Mouse (Mus musculus) hindbrain, embryonic 12.5 days (tissue): ENCODE data around the gene Smpd2. TPM values are rescaled to one million over a fixed set of nuclear protein-coding genes. Genes with fewer than 3 reads are reported as not detected.

Experiments used
- ATAC-seq: fragments of 200-750 bp; cut with Nextera tagmentation; 2 replicates; pipeline ENCODE4 v1.8.0; 2017; ENCODE audit warnings: moderate TSS enrichment; ENCODE audit not compliant: low FRiP score
- H3K27ac ChIP-seq: fragments of 300-500 bp; sonication (generic); 2 replicates; pipeline ENCODE4 v1.5.1; 2016; ENCODE audit warnings: mild to moderate bottlenecking
- H3K27me3 ChIP-seq: fragments of 300-500 bp; sonication (generic); 2 replicates; pipeline ENCODE4 v1.6.1; 2016; ENCODE audit warnings: mild to moderate bottlenecking
- H3K36me3 ChIP-seq: fragments of 300-500 bp; sonication (generic); 2 replicates; pipeline ENCODE4 v1.6.1; 2016; ENCODE audit warnings: mild to moderate bottlenecking
- H3K4me1 ChIP-seq: fragments of 300-500 bp; sonication (generic); 2 replicates; pipeline ENCODE4 v1.6.1; 2016
- H3K4me2 ChIP-seq: fragments of 300-500 bp; sonication (generic); replicated peaks from 2 replicates; pipeline ENCODE4 v1.6.1; 2016; ENCODE audit warnings: mild to moderate bottlenecking
- H3K4me3 ChIP-seq: fragments of 300-500 bp; sonication (generic); 2 replicates; pipeline ENCODE4 v1.5.1; 2016; ENCODE audit warnings: mild to moderate bottlenecking
- H3K9ac ChIP-seq: fragments of 300-500 bp; sonication (generic); 2 replicates; pipeline ENCODE4 v1.6.1; 2016; ENCODE audit warnings: mild to moderate bottlenecking, moderate library complexity
- H3K9me3 ChIP-seq: fragments of 300-500 bp; sonication (generic); replicated peaks from 2 replicates; pipeline ENCODE4 v1.6.1; 2016; ENCODE audit warnings: mild to moderate bottlenecking
- WGBS: fragments of 180-500 bp; shearing (Covaris S2); methylation state at CpG from one replicate; pipeline ENCODE4 v1.1.7; 2016; 5-methylcytosine and 5-hydroxymethylcytosine counted together
- polyA plus RNA-seq: library from polyadenylated mRNA; unstranded; fragments of >200 nt; fragmentation: Nextera tagmentation; extraction: Ambion mirVana; gene quantifications from 2 replicates; pipeline ENCODE4 v1.2.1, GENCODE M21; 2016

Gene Smpd2
- polyA plus RNA-seq, 1 experiment from 2014 or later, result 41.4 TPM

GRCm38 (mm10) chr10:41467325-41467724 is 22.8 kb downstream of the Smpd2 start:
- Histone ChIP-seq H3K4me3 (no peak overlapping the region), H3K9ac (no peak overlapping the region), H3K27ac (no peak overlapping the region), H3K36me3 (peaks cover 36% of the 10 kb centered on the region), H3K27me3 (no peaks in the 10 kb centered on the region), H3K9me3 (no peaks in the 10 kb centered on the region), H3K4me1 (peaks cover 2% of the 10 kb centered on the region; the same call in 1 of the 2 replicates), H3K4me2 (no peak overlapping the region)
- ATAC-seq, result no peak
- WGBS, result 32% methylated on average over 6 of the region's 6 CpGs

- H3K4me1 ChIP-seq, result peaks cover 2% of the 10 kb centered on the region
- ATAC-seq, result no peak
- H3K9me3 ChIP-seq, result no peaks in the 10 kb centered on the region
- 39% methylated on average over 15 of the region's 15 CpGs for WGBS
- H3K36me3 ChIP-seq, result peaks cover 53% of the 10 kb centered on the region
- no peaks in the 10 kb centered on the region for H3K27me3 ChIP-seq
- H3K4me3 ChIP-seq, result no peak overlapping the region
- no peak overlapping the region for H3K4me2 ChIP-seq
- no peak overlapping the region for H3K27ac ChIP-seq
- no peak overlapping the region for H3K9ac ChIP-seq
These were observed 25.7 kb downstream of the Smpd2 start for GRCm38 (mm10) chr10:41464401-41464955.

GRCm38 (mm10) chr10:41461057-41461722 is 29.0 kb downstream of the Smpd2 start:
- 85% methylated on average over 3 of the region's 3 CpGs for WGBS
- H3K27ac ChIP-seq, result no peak overlapping the region
- peaks cover 52% of the 10 kb centered on the region for H3K36me3 ChIP-seq
- no peaks in the 10 kb centered on the region for H3K9me3 ChIP-seq
- ATAC-seq, result no peak
- no peak overlapping the region for H3K4me3 ChIP-seq
- no peak overlapping the region for H3K4me2 ChIP-seq
- H3K4me1 ChIP-seq, result peaks cover 2% of the 10 kb centered on the region
- H3K9ac ChIP-seq, result no peak overlapping the region
- no peaks in the 10 kb centered on the region for H3K27me3 ChIP-seq

GRCm38 (mm10) chr10:41460501-41460900 is 29.7 kb downstream of the Smpd2 start:
- 35% methylated on average over 2 of the region's 2 CpGs for WGBS
- no peaks in the 10 kb centered on the region for H3K9me3 ChIP-seq
- H3K4me1 ChIP-seq, result peaks cover 2% of the 10 kb centered on the region
- no peak overlapping the region for H3K4me3 ChIP-seq
- H3K36me3 ChIP-seq, result peaks cover 59% of the 10 kb centered on the region
- H3K27me3 ChIP-seq, result no peaks in the 10 kb centered on the region
- H3K4me2 ChIP-seq, result no peak overlapping the region
- H3K27ac ChIP-seq, result no peak overlapping the region; the same call in 1 of the 2 replicates
- ATAC-seq, result no peak
- no peak overlapping the region for H3K9ac ChIP-seq

GRCm38 (mm10) chr10:41459990-41460389 is 30.2 kb downstream of the Smpd2 start:
- 83% methylated on average over 4 of the region's 4 CpGs for WGBS
- ATAC-seq, result no peak
- peaks cover 2% of the 10 kb centered on the region for H3K4me1 ChIP-seq
- H3K9me3 ChIP-seq, result no peaks in the 10 kb centered on the region
- peaks cover 56% of the 10 kb centered on the region for H3K36me3 ChIP-seq
- no peaks in the 10 kb centered on the region for H3K27me3 ChIP-seq
- no peak overlapping the region for H3K9ac ChIP-seq
- H3K4me3 ChIP-seq, result no peak overlapping the region
- H3K27ac ChIP-seq, result peak overlapping the region; percentile 7; the same call in 1 of the 2 replicates
- no peak overlapping the region for H3K4me2 ChIP-seq

- Histone ChIP-seq H3K36me3 (peaks cover 26% of the 10 kb centered on the region), H3K27me3 (no peaks in the 10 kb centered on the region), H3K4me1 (peaks cover 16% of the 10 kb centered on the region), H3K4me2 (no peak overlapping the region), H3K9me3 (no peaks in the 10 kb centered on the region), H3K4me3 (no peak overlapping the region), H3K27ac (no peak overlapping the region), H3K9ac (no peak overlapping the region)
- WGBS, result 96% methylated on average over 3 of the region's 3 CpGs
- no peak for ATAC-seq
These were observed 37.4 kb downstream of the Smpd2 start for GRCm38 (mm10) chr10:41452791-41453190.

- ATAC-seq, result no peak
- Histone ChIP-seq H3K27me3 (no peaks in the 10 kb centered on the region), H3K9ac (no peak overlapping the region), H3K27ac (no peak overlapping the region), H3K9me3 (no peaks in the 10 kb centered on the region), H3K36me3 (peaks cover 23% of the 10 kb centered on the region), H3K4me3 (no peak overlapping the region), H3K4me1 (peaks cover 16% of the 10 kb centered on the region), H3K4me2 (no peak overlapping the region)
- 91% methylated on average over 9 of the region's 9 CpGs for WGBS
These were observed 38.5 kb downstream of the Smpd2 start for GRCm38 (mm10) chr10:41451656-41452055.

- Histone ChIP-seq H3K4me2 (peak overlapping the region; percentile 71), H3K27me3 (no peaks in the 10 kb centered on the region), H3K9ac (peak overlapping the region; percentile 87), H3K9me3 (no peaks in the 10 kb centered on the region), H3K36me3 (peaks cover 16% of the 10 kb centered on the region), H3K4me3 (peak overlapping the region; percentile 93), H3K4me1 (peaks cover 16% of the 10 kb centered on the region), H3K27ac (no peak overlapping the region)
- 58% methylated on average over 18 of the region's 18 CpGs for WGBS
- ATAC-seq, result peak; percentile 17; the same call in 1 of the 2 replicates
These were observed 39.2 kb downstream of the Smpd2 start for GRCm38 (mm10) chr10:41450780-41451522.

- under 1% methylated on average over 47 of the region's 49 CpGs for WGBS
These were observed 40.0 kb downstream of the Smpd2 start, which contains the start of gene Zbtb24 for GRCm38 (mm10) chr10:41450137-41450670. Gene Zbtb24, plus strand, starts transcription at chr10:41450383.

GRCm38 (mm10) chr10:41449684-41450083 is 40.5 kb downstream of the Smpd2 start:
- 14% methylated on average over 14 of the region's 14 CpGs for WGBS
- peak; percentile 82 for ATAC-seq
- Histone ChIP-seq H3K36me3 (peaks cover 11% of the 10 kb centered on the region), H3K27ac (peak overlapping the region; percentile 82), H3K9me3 (no peaks in the 10 kb centered on the region), H3K4me1 (peaks cover 16% of the 10 kb centered on the region), H3K4me3 (peak overlapping the region; percentile 93), H3K9ac (peak overlapping the region; percentile 72), H3K4me2 (peak overlapping the region; percentile 71), H3K27me3 (no peaks in the 10 kb centered on the region)

More at GRCm38 (mm10) chr10:41450137-41450670, 40.0 kb downstream of the Smpd2 start, which contains the start of gene Zbtb24:
- Histone ChIP-seq H3K27me3 (no peaks in the 10 kb centered on the region), H3K4me1 (peaks cover 16% of the 10 kb centered on the region), H3K9me3 (no peaks in the 10 kb centered on the region), H3K9ac (peak within 1 kb of the TSS; percentile 87), H3K27ac (peak within 1 kb of the TSS; percentile 82), H3K36me3 (peaks cover 11% of the 10 kb centered on the region), H3K4me3 (peak within 1 kb of the TSS; percentile 93), H3K4me2 (peak within 1 kb of the TSS; percentile 71)
- ATAC-seq, result peak; percentile 98

GRCm38 (mm10) chr10:41448216-41448615 is 42.0 kb downstream of the Smpd2 start:
- WGBS, result 88% methylated on average over 1 of the region's 1 CpGs
- no peak overlapping the region for H3K27ac ChIP-seq
- H3K27me3 ChIP-seq, result no peaks in the 10 kb centered on the region
- H3K4me1 ChIP-seq, result peaks cover 16% of the 10 kb centered on the region
- H3K4me2 ChIP-seq, result no peak overlapping the region
- no peak overlapping the region for H3K9ac ChIP-seq
- ATAC-seq, result no peak
- peaks cover 9% of the 10 kb centered on the region for H3K36me3 ChIP-seq
- H3K9me3 ChIP-seq, result no peaks in the 10 kb centered on the region
- H3K4me3 ChIP-seq, result no peak overlapping the region
